Mouse (Mus musculus) liver, embryonic 16.5 days (tissue): Measurements from ENCODE around the gene Bub1b. TPM values are rescaled to one million over a fixed set of nuclear protein-coding genes. Genes with fewer than 3 reads are reported as not detected.

Source experiments
- ATAC-seq: fragments of 200-750 bp; cut with Nextera tagmentation; 2 replicates; pipeline ENCODE4 v1.8.0; 2017; ENCODE audit warnings: low read depth, mild to moderate bottlenecking, moderate number of reproducible peaks, moderate library complexity
- H3K27ac ChIP-seq: fragments of 300-500 bp; sonication (generic); 2 replicates; pipeline ENCODE4 v1.5.1; 2014; ENCODE audit warnings: mild to moderate bottlenecking, low read length
- H3K27me3 ChIP-seq: fragments of 300-500 bp; sonication (generic); 2 replicates; pipeline ENCODE4 v1.6.1; 2014; ENCODE audit warnings: low read depth, low read length, mixed read lengths; ENCODE audit not compliant: control insufficient read depth, insufficient read depth
- H3K36me3 ChIP-seq: fragments of 300-500 bp; sonication (generic); 2 replicates; pipeline ENCODE4 v1.6.1; 2014; ENCODE audit warnings: mild to moderate bottlenecking; ENCODE audit not compliant: control insufficient read depth, insufficient read depth
- H3K4me1 ChIP-seq: fragments of 300-500 bp; sonication (generic); 2 replicates; pipeline ENCODE4 v1.6.1; 2014; ENCODE audit warnings: low read depth, low read length, mixed read lengths; ENCODE audit not compliant: control insufficient read depth
- H3K4me2 ChIP-seq: fragments of 300-500 bp; sonication (generic); 2 replicates; pipeline ENCODE4 v1.6.1; 2014; ENCODE audit warnings: low read depth, low read length, mixed read lengths
- H3K4me3 ChIP-seq: fragments of 300-500 bp; sonication (generic); 2 replicates; pipeline ENCODE4 v1.5.1; 2014; ENCODE audit warnings: low read depth, mild to moderate bottlenecking, low read length
- H3K9ac ChIP-seq: fragments of 300-500 bp; sonication (generic); 2 replicates; pipeline ENCODE4 v1.6.1; 2014; ENCODE audit warnings: low read depth, low read length
- H3K9me3 ChIP-seq: fragments of 300-500 bp; sonication (generic); replicated peaks from 2 replicates; pipeline ENCODE4 v1.6.1; 2016; ENCODE audit warnings: low read length; ENCODE audit not compliant: control insufficient read depth
- WGBS: fragments of 180-500 bp; shearing (Covaris S2); extraction: QIAGEN DNeasy Blood & Tissue Kit; methylation state at CpG from one replicate; pipeline ENCODE4 v1.1.7; 2014; ENCODE audit not compliant: insufficient replicate concordance; 5-methylcytosine and 5-hydroxymethylcytosine counted together
- polyA plus RNA-seq: library from polyadenylated mRNA; unstranded; fragments of >200 nt; fragmentation: Nextera tagmentation; extraction: Ambion mirVana; gene quantifications from 2 replicates; pipeline ENCODE4 v1.2.1, GENCODE M21; 2015

Gene Bub1b
- polyA plus RNA-seq, 1 experiment from 2014 or later, result 40.6 TPM

DNA sequence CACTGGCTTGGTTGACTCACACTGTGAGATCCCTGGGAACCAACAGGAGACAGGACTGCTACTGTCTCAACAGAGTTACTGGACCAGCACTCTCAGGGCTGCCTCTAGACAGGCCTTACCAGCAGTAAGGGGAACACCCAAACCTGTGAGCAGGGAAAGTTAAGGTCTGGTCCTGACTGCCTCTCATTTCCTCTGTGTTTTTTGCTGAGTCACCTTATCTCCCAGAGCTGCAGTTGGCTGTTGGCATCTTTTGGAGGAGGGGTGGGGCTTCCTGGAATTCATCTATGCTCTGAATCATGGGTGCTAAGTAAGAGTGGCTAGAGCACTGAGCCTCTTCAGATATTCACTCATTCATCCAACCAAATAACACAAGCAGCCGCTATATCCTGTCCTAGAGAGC, 61.1 kb downstream of the Bub1b start:
- Histone ChIP-seq H3K27me3 (no peaks in the 10 kb centered on the region), H3K4me1 (peaks cover 58% of the 10 kb centered on the region), H3K36me3 (no peaks in the 10 kb centered on the region), H3K4me3 (peak overlapping the region; percentile 59), H3K9ac (peak overlapping the region; percentile 60), H3K9me3 (no peaks in the 10 kb centered on the region), H3K4me2 (peak overlapping the region; percentile 78), H3K27ac (peak overlapping the region; percentile 95)
- ATAC-seq, result peak; percentile 83
- 10% methylated on average over 1 of the region's 1 CpGs for WGBS

DNA sequence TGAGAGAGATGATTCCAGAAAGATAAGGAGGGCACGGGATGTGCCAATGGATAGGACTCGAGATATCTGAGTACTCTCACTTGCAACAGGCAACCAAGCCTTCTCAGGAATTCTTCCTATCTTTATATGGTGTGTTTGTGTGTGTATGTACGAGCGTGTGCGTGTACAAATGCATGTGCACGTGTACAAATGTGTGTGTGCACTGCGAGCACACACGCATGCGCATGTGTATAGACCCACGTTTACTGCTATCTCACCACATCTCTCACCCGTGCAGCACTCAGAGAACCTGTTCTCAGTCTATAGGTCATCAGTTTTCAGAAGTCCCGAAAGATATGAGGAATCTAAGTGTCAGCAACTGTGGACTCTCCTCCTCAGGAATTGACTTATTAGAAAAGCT, 61.5 kb downstream of the Bub1b start:
- WGBS, result 43% methylated on average over 12 of the region's 12 CpGs
- peak overlapping the region; percentile 59 for H3K4me3 ChIP-seq
- 0 out of 2 replicates have a peak, but pooled peaks have one; percentile 3 for ATAC-seq
- H3K27ac ChIP-seq, result peak overlapping the region; percentile 95
- H3K36me3 ChIP-seq, result no peaks in the 10 kb centered on the region
- H3K27me3 ChIP-seq, result no peaks in the 10 kb centered on the region
- H3K9me3 ChIP-seq, result no peaks in the 10 kb centered on the region
- H3K4me2 ChIP-seq, result peak overlapping the region; percentile 78
- H3K4me1 ChIP-seq, result peaks cover 60% of the 10 kb centered on the region
- peak overlapping the region; percentile 60 for H3K9ac ChIP-seq

GRCm38 (mm10) chr2:118659998-118660452, 62.0 kb downstream of the Bub1b start:
- Histone ChIP-seq H3K4me1 (peaks cover 60% of the 10 kb centered on the region), H3K27me3 (no peaks in the 10 kb centered on the region), H3K27ac (peak overlapping the region; percentile 95)

DNA sequence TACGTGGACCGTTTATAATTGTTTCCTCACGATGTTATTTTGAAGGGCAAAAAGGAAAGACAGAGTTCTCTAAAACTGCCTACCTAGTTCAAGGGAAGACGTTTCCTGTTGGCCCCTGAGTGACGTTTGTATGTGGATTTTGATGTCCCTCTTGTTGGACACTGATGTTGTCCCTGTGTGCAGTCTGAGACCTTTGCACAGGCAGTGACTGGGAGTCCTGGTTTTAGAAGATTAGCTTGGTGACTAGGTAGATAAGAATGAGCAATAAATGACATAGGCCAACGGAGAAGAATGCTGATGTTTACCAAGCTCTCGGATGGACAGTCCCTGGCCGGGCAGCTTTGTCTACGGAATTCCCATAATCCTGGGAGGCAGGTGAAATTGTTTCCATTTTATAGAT, 63.9 kb downstream of the Bub1b start:
- no peaks in the 10 kb centered on the region for H3K36me3 ChIP-seq
- H3K4me3 ChIP-seq, result no peak overlapping the region
- H3K9ac ChIP-seq, result no peak overlapping the region
- peaks cover 60% of the 10 kb centered on the region for H3K4me1 ChIP-seq
- WGBS, result 34% methylated on average over 9 of the region's 9 CpGs
- no peaks in the 10 kb centered on the region for H3K27me3 ChIP-seq
- H3K4me2 ChIP-seq, result no peak overlapping the region; the same call in 1 of the 2 replicates
- H3K9me3 ChIP-seq, result no peaks in the 10 kb centered on the region
- no peak for ATAC-seq
- peak overlapping the region; percentile 68 for H3K27ac ChIP-seq

More at GRCm38 (mm10) chr2:118659998-118660452, 62.0 kb downstream of the Bub1b start:
- Histone ChIP-seq H3K36me3 (no peaks in the 10 kb centered on the region), H3K4me2 (peak overlapping the region; percentile 78), H3K9me3 (no peaks in the 10 kb centered on the region), H3K9ac (peak overlapping the region; percentile 60), H3K4me3 (peak overlapping the region; percentile 59)
- peak; percentile 66 for ATAC-seq
- WGBS, result 1% methylated on average over 4 of the region's 4 CpGs

DNA sequence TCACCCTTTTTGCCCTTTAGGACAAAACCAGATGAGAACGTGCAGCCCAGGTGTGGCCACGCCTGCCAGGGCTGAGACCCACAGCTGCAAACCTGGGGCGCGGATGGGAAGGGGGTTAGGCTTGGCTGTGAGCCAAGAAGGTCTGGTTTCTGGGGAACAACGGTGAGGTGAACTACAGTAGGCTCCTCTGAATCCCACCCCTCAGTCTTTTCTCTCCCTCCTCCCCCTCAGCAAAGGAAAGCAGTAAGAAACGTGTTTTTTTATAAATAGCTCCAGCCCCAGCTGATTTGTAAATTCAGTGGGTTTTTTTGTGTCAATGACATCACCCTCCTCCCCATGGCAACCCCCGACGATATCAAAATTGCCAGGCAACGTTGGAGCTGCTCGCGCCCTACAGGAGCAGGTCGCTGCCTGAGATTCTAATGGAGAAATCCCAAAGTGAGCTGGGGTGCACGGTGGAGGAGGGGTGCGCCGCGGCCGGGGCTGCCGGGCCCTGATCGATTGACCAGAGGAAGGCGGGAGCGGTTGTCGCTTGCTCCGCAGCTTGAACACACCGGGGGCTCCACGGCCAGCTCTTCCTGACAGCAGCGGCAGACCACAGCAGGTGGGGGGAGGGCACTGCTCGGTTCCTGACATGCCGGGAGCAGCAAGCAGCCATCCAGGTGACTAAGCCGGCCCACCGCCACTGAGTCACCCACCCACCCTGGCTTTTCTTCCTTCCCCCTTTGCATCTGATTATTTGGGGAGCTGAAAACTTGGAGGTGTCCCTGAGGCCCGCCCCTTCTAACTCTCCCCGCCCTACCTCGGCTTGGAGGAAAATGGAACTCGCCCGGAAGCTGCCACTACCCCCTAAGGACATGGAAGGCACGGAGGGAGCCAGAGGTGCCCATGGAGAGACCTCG, 65.1 kb downstream of the Bub1b start, which contains the start of gene Pak6:
Gene Pak6, plus strand, starts transcription at position 402 of the 902 bp plus-strand sequence.
- 1% methylated on average over 36 of the region's 37 CpGs for WGBS
- no peak for ATAC-seq
- peaks cover 55% of the 10 kb centered on the region for H3K4me1 ChIP-seq

GRCm38 (mm10) chr2:118663804-118664766, 66.1 kb downstream of the Bub1b start:
- H3K27me3 ChIP-seq, result no peaks in the 10 kb centered on the region
- H3K36me3 ChIP-seq, result no peaks in the 10 kb centered on the region
- peaks cover 46% of the 10 kb centered on the region for H3K4me1 ChIP-seq
- no peaks in the 10 kb centered on the region for H3K9me3 ChIP-seq
- H3K27ac ChIP-seq, result no peak overlapping the region
- H3K9ac ChIP-seq, result peak overlapping the region; percentile 69
- H3K4me2 ChIP-seq, result peak overlapping the region; percentile 91
- no peak for ATAC-seq
- WGBS, result 54% methylated on average over 19 of the region's 19 CpGs
- peak overlapping the region; percentile 64 for H3K4me3 ChIP-seq

More for the DNA sequence above, 65.1 kb downstream of the Bub1b start, which contains the start of gene Pak6:
- Histone ChIP-seq H3K4me2 (peak within 1 kb of the TSS; percentile 91), H3K27ac (peak within 1 kb of the TSS; percentile 68), H3K27me3 (no peaks in the 10 kb centered on the region), H3K4me3 (peak within 1 kb of the TSS; percentile 64), H3K9me3 (no peaks in the 10 kb centered on the region), H3K9ac (peak within 1 kb of the TSS; percentile 69), H3K36me3 (no peaks in the 10 kb centered on the region)

DNA sequence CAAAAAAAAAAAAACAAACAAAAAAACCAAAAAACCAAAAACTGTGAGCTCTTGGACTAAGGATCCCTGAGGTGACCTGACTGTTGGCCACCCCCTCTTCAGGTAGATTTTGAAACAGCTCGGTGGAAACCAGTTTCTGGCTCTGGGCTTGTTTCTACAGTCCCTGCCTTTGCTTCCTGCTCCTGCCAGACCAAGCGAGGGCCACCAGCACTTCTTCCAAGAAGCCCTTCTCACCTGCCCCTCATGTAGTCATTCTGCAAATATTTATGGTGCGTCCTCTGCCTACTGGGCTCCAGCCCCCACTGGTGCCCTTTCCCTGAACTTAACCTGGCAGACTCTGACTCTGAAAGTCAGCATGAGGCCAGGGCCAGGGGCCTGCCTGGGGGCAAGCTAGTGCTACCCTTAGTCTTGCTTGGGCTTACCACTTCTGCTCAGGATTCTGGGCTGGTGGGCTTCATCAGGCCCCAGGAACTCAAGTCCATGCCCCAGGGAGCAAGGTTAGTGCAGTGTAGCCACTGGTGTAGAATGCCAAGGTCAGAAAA, 67.0 kb downstream of the Bub1b start:
- H3K9me3 ChIP-seq, result no peaks in the 10 kb centered on the region
- no peak overlapping the region for H3K27ac ChIP-seq
- H3K9ac ChIP-seq, result no peak overlapping the region
- 63% methylated on average over 3 of the region's 3 CpGs for WGBS
- no peaks in the 10 kb centered on the region for H3K27me3 ChIP-seq
- H3K4me2 ChIP-seq, result no peak overlapping the region
- no peaks in the 10 kb centered on the region for H3K36me3 ChIP-seq
- H3K4me1 ChIP-seq, result peaks cover 38% of the 10 kb centered on the region
- ATAC-seq, result no peak
- H3K4me3 ChIP-seq, result no peak overlapping the region

DNA sequence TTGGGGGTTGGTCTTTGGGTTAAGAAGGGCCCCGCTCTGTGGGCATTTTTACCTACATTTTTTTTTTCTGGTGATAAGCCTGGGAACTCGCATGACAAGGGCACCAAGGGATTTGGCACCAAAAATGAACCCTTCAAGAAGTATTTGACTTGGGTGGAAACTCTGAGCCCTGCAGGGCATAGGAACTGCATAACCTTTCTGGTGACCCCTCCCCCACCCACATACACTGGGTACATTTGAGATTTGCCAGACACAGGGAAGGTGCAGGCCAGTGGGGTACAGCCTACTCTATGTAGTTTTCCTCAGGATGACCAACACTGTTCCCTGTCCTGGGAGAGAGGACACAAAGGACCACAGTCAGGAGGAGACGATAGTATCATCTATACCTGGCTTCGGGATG, 67.6 kb downstream of the Bub1b start:
- 68% methylated on average over 4 of the region's 4 CpGs for WGBS
- no peaks in the 10 kb centered on the region for H3K27me3 ChIP-seq
- ATAC-seq, result no peak
- H3K9me3 ChIP-seq, result no peaks in the 10 kb centered on the region
- H3K36me3 ChIP-seq, result no peaks in the 10 kb centered on the region
- H3K4me3 ChIP-seq, result no peak overlapping the region
- H3K9ac ChIP-seq, result no peak overlapping the region
- H3K4me1 ChIP-seq, result peaks cover 36% of the 10 kb centered on the region
- no peak overlapping the region for H3K4me2 ChIP-seq
- H3K27ac ChIP-seq, result no peak overlapping the region
